In the genomic region with DNA sequence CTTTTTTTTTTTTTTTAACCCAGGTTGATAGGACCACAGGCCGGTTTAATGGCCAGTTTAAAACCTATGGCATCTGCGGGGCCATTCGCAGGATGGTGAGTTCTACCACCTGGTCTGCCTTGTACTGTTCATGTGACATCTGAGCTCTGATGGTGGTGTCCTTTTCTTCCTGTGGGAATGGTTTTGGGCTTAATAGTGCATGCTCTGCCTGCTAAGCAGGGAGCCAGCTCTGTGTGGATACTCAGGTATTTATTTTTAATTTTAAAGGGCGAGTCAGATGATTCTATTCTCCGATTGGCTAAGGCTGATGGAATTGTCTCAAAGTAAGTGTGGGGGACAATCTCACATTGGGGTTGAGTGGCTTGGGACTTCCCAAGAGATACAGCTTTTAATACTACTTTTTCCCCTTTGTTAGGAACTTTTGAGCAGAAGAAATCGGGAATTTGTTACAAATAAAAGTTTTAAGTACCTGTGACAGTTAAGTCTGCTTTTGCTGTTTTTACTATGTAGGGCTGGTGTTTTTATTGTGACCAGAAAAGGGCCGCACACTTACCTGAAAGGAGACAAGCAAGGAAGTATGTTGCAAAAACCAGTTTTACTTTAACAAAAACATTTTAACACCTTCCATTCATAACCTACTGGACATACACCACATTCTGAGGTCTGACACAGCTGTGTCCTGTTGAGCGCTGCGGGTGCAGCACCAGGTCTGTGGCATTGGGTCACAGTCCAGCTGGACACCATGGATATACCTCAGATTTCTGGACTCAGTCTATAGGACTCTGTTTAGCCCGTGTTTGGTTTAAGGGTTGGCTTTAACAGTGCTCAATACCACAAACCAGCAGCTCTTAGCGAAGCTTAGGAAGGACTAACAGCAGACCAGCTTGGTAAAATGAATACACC, we compare ENCODE assay signal across 1 mouse cellular context.
TF ChIP-seq lines count a peak whose summit lies in the region.

No protein-coding gene starts in this region.

TF ChIP-seq in MEL, 35 proteins besides CTCF, POLR2A, EP300 and RAD21 (continued from another document):
- TF ChIP-seq MXI1 (IDR thresholded peaks at IDR 0.05; ENCODE audit: low read depth, low read length) = no peak; the same call in 1 of the 2 replicates
- TF ChIP-seq CHD2 (IDR thresholded peaks at IDR 0.05; ENCODE audit: low read length) = no peak
- no peak for TF ChIP-seq POLR2AphosphoS2 (IDR thresholded peaks at IDR 0.05; ENCODE audit: low read length)
- peak; percentile 97 for TF ChIP-seq CHD1 (IDR thresholded peaks at IDR 0.05; ENCODE audit: low read depth, low read length)
- TF ChIP-seq TAL1 (IDR thresholded peaks at IDR 0.05; ENCODE audit: low read length) = no peak
- 0 out of 2 replicates have a peak, but pooled peaks have one; percentile 8 for TF ChIP-seq TBP (IDR thresholded peaks at IDR 0.05; ENCODE audit: low read depth, low read length)
- no peak for TF ChIP-seq MAZ (IDR thresholded peaks at IDR 0.05; ENCODE audit: low read depth, low read length)
- TF ChIP-seq RCOR1 (IDR thresholded peaks at IDR 0.05; ENCODE audit: low read depth, low read length) = no peak
- TF ChIP-seq ZMIZ1 (IDR thresholded peaks at IDR 0.05; ENCODE audit: low read depth, low read length) = no peak
- TF ChIP-seq POLR2AphosphoS5 (IDR thresholded peaks at IDR 0.05; ENCODE audit: borderline replicate concordance, low read depth, low read length) = no peak
- no peak for TF ChIP-seq USF1 (IDR thresholded peaks at IDR 0.05; ENCODE audit: low read depth, low read length)
- TF ChIP-seq TCF12 (IDR thresholded peaks at IDR 0.05; ENCODE audit: low read depth, low read length) = no peak
TF ChIP-seq in MEL: peak in this region for 3.
